Mouse (Mus musculus) embryo, embryonic 11 days (tissue): Measurements from ENCODE around the gene Spns3.
A peak's percentile ranks its signal among the peaks of the same experiment; 100 is the strongest.

Source experiments
- DNase-seq: peaks from one replicate; pipeline ENCODE4 v3.0.0-alpha.2; 2015

The Spns3 gene

DNA sequence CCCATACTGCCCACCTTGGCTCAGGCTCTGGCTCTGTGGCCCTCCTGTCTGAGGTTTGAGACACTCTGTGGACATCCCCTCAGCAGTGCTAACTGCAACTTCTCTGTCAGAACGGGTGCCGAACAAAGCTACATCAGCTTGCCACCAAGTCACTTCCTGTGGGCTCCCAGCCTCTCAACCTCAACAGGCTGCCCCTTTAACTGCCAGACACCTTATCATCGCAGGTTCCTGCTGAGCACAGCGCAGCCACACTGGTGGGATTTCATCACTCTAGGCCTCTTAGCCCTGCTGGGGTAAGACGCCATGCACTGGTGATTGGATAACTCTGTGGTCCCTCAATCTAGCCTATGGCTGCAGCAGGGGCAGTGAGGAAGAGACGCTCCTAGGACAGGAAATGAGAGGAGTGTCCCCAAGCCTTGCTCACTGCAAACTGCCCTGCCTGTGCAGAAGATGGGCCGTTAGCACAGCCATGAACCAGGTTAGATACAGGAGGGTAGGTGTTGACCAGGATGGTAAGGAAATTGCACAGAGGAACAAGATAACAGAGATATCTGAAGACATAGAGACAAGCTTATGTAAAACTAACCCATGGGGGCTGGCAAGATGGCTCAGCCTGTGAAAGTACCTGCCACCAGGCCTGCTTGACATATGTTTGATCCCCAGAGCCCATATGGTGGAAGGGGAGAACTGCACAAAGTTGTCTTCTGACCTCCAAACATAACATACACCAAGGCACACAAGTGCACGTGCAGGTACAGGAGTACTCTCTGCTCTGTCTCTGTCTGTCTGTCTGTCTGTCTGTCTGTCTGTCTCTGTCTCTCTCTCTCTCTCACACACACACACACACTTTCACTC, at the start of gene Spns3:
Spns3 (minus strand) TSS at position 373 of the 855 bp plus-strand sequence.
- DNase-seq: no peak

DNA sequence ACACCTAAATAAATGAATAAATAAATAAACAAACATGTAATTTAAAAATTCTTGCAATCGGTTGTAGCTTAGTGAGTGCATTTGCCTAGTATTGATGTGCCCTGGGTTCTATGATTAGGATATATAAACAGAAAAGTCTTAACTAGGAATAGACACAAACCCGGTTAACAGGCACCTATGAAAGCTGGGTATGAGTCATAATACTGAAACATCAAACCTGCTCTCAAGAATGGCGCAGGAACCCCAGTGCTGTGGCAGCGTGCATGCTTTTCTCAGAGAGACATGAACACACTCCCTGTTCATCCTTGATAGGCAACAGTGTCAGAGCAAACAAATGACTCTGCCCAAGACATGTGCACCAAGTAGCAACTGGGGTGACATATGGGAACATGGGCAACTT, 47.5 kb upstream of the Spns3 start:
- no peak for DNase-seq

DNA sequence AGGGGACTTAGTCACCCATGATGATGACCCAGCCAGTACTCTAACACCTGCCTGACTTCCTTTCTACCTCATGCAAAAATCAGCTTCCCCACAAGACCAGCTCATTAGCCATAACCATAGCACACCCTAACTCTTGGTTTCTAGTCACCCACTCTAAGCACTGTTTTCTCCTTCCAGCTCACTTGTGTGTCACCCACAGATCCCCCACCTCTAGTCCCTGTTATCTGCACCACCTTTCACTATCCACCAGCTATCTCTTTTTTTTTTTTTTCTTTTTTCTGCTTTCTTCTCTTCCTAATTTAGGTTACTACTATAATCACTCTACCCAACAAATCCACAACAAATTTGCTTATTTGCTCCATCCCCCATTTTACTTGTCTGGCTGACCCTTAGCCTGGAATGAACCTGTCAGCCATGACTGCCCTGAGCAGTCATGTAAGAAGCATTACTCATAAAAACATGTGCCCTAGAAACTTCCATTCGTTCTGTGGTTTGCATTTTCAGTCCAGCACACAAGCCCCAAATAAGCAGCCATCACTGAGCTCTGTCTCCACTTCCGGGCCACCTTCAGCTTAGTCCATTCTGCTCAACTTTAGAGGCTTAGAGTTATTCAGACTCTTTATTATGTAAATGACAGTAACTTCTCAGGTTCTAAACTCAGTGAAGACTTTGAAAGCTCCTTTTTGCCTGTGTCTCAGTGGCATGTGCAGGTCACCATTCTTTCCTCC, 44.9 kb upstream of the Spns3 start:
- DNase-seq: no peak

DNA sequence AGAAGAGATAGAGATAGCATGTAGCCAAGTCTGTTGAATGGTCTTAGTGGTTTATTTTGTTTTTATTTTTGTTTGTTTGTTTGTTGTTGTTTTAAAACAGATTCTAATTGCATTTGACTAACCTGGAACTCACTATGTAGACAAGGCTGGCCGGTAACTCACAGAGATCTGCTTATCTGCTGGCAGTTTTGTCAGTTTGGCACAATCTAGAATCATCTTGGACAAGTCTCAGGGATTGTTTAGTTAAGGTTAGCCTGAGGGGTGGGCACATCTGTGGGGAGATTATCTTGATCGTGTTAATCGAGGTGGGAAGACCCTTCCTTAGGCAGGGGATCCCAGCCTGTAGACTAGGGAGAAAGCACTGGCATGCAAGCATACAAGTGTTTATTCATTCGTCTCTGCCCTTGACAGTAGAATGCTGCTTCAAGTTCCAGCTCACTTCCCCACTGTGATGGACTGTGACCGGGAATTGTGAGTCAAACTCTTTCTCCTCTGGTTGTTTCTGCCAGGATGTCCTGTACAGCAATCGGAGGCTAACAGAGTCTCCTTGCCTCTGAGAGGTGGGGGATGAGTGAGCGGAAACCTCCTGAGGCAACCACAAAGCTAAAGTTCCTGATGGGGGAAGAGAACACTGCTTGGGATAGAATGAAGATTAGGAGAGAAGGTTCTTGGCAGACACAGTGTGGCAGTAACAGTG, 37.4 kb upstream of the Spns3 start:
- no peak for DNase-seq

DNA sequence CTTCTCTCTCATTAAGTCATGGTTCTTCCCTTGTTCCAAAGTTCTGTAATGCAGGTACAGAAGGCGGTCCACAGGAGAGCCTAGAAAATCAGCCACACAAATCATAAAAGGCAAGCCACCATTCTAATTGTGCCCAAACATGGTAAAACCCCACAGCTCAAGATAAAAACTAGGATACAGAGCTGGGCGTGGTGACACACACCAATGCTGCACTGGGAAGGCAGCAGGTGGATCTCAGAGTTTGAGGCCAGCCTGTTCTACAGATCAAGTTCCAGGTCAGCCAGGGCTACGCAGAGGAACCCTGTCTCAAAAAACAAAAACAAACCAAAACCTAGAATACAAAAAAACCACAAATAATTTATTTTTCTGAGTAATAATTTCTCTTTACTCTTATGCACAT, 36.3 kb upstream of the Spns3 start:
- DNase-seq: no peak

DNA sequence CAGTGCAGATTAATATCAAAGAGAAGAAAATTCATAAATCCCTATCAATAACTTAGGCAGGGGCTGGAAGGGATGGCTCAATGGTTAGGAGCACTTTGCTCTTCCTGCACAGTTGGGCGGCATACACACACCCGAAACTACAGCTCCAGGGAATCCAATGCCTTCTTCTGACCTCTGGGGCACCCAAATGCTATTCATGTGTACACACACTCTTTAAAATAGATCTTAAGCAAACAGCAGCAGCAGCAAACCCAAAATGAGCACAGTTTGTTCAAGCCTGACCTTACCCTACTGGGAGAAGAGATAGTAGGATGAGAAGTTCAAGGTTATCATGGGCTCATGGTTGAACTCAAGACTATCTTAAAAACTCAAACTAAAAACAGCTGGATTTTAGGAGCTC, 32.8 kb upstream of the Spns3 start:
- DNase-seq: no peak

DNA sequence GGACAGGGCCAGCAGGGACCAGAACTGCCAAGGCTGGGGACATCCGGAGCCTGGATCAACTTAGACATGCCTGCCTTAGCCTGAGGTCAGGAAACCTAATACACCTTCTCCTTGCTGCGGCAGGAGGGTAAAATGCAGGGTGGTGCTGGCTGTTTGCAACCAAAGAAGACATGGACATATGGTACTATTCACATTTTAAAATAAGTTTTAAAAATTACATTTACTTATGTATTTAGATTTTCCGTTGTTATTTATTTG, 32.1 kb upstream of the Spns3 start:
- DNase-seq: no peak

DNA sequence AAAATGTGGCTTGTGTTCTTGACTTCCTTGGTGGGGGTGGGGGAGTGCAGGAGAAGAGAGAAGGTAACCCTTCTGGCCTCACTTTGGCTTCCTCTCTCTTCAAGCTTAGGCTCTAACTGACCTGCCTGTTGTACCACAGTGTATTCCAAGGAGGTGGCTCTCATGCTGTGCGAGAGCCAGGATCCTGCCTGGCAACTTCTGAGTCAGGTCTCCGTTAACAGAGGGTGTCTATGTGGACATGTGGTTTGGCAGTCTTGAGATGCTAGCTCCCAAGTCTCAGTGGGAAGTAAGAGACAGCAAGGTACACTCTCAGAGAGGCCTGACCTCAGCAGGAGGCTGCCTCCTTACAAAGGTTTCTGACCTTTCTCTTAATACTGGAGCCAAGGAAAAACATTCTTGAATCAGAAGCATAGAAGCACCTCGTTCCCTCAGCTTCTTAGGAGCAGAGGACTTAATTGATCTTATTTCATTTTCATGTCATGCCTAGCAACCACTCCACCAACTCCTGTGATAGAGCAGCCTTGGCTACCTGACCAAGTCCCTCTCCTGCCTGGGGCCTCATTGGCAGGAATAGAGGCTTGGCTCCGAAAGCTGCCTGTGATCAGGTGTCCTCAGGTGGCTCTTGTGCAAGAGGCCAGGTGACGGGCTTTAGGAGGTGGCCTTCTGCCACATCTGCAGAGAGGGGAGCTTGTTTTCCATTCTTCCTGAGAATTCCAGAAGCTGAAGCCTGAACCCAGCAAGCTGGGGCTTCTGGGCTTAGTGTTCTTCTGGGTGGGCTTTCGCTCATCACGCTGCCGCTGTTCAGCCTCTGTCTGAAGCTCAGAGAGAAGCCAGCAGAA, 31.5 kb upstream of the Spns3 start:
- no peak for DNase-seq

DNA sequence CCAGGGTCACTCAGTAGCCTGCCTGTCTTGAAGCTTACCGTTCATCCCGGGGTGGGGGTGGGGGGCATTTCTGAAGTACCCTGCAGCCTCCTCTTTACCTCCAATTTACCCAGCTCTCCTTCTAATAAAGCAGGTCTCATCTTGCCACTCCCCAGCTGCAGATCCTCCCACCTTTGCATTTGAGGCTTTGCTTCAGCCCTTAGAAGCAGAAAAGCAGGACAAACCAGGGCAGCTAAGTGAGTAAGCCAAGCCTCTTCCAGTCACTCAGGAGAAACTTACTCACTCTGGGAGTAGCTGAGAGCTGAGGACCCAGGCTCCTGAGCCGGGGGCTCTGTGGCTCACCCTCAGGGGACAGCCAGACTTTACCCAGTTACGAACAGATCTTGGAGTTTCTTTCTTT, 28.2 kb upstream of the Spns3 start:
- no peak for DNase-seq

DNA sequence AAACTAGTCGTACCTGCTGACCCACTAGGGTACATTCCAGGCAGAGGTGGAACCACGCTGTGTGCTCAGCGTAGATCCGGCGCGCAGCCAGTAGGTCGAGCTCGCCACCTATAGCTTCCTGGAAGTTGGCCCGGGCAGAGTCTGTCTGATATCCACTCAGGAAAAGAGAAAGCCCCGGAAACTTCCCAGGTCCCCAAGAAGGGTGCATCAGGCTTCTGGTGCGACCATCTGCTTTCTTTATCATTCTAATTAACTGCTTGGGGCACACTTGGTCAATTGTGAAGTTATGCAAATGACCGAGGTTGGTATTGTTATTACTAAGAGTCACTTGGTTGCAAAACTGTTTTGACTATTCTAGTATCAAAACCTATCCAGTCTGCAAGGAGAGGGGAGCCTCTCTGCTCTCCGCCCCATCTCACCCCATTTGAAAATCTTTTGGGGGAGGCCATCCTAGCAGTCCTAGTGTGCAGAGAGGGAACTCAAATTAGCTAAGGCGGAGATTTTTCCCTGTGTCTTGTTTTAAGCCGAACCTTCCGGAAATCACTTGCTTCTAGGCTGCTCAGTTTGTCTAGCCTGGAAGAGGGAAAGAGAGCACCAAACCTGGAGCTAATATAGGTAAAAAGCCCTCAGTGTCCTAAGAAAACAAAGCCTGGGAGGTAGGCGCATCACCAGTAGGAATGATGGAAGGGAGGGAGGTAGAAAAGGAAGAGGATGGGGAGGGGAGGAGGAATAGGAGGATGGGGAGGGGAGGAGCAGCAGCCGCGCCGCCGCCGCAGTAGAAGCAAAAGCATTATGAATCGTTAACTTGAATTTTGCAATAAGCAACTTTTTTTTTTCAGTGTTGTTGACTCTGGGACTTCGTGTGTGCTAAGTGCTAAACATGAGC, 26.4 kb upstream of the Spns3 start:
- peak; percentile 55 for DNase-seq

DNA sequence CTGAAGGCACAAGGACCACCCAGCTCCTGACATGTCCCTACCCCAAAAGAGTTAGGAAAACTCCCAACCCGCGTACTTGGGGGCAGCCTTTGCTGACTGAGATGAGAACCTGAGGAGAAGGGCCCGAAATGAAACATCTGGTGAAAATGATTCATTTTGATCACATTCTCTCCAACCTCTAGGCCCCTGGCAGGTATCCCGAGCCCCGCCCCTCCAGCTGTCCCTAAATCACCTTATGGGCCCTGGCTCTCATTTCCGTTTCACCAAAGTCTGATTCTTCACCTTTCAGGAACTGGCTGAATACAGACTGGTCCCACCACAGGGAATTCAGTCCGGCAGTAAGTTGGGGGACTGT, 25.8 kb upstream of the Spns3 start:
- no peak for DNase-seq

DNA sequence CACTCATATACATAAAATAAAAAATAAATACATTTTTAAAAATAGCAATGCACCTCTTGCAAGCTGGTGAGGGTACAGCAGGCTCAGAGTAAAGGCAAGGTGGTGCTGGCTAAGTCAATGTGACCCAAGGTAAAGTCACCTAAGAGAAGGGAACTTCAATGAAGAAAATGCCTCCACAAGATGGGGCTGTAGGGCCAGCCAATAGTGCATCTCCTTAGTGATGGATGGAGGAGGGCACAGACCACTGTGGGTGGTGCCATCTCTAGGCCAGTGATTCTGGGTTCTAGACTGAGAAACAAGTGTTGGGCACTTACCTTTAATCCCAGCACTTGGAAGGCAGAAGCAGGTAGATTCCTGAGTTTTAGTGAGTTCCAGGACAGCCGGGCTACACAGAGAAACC, 23.5 kb upstream of the Spns3 start:
- DNase-seq: peak; percentile 49

DNA sequence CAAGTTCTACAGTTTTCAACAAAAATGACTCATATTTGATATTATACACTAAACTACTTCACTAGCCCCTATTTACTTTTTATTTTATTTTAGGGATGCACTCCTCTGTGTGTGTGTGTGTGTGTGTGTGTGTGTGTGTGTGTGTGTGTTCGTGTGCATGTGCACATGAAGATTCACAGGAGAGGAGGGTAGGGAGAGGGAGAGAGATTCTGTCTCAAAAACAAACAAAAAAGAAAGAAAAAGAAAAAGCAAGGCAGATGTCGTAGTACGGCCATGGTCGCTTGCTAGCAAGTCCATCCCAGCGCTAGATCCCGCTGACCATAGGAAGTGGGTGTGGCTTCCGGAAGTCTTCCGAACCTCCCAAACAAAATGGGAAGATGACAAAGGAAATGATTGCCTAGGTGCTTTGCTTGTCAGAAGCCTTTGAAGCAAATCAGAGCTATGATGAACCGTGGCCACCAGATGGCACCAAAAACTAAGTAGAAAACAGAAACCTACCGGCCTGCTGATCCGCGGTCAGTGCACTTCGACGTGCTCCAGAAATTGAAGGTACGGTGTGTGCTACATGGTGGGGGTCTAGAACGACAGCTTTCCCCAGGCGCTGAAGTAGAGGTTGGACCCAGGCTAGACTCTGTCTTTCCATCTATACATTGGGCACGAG, 20.1 kb upstream of the Spns3 start:
- peak; percentile 89 for DNase-seq

DNA sequence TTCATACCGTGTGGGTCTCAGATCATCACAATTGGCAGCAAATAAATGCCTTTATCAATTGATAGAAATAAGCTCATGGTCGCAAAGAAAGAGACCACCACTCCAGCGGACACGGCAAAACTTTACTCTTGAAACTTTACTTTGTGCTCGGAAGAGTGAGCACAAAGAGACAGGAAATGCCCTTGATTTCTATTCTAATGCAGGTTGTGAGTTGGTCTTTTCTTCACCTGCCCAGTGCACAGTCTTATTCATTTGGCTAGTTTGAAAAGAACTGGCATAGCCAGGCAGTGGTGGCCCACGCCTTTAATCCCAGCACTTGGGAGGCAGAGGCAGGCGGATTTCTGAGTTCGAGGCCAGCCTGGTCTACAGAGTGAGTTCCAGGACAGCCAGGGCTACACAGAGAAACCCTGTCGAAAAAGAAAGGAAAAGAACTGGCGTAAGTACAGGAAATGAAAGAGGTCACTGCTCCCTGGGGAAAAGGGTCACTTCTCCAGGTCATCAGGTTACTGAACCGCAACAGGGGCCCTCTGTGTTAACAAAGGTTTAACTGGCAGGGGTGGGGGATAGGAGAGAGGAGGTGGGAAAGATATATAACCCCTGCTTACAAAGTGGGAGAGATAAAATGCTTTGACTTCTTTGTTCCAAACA, 19.5 kb upstream of the Spns3 start:
- no peak for DNase-seq

DNA sequence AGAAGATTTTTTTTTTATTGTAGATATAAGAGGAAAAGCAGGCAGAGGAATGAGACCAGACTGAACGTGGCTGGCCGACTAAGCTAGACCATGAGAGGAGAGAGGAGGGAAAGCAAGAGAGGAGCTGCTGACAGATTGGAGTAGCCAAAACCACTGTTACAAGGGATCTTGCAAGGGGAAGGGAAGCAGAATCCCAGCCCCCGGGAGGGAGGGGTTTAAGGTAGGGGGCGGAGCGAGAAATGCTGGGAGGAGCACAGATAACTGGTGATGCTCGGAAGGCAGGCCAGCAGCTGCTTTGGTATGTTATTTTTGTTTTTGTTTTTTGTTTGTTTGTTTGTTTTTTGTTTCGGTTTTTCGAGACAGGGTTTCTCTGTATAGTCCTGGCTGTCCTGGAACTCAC, 18.7 kb upstream of the Spns3 start:
- DNase-seq: peak; percentile 18

DNA sequence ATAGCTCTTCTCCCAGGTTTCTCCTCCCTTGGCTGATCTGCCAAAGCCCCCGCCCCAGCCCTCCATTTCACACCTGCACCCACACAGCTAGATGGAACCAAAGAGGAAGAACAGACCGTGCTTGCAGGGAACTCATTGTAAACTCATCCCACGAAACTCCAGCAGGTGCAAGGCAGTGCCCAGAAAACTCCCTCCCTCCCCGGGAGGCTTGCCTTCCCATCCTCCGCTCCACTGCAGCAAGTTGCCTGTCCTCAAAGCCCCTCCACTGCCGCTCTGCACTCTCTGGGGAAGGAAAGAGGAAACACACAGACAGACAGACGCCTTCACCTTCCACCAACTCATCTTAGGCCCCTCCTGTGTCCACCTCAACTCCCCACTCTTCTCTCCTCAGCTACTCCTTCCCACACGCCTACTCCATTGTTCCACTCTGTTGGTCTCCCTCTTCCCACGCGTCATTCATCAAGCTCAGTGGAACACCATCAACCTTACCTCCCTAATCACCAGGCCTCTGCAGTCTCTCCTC, 16.6 kb upstream of the Spns3 start:
- no peak for DNase-seq

DNA sequence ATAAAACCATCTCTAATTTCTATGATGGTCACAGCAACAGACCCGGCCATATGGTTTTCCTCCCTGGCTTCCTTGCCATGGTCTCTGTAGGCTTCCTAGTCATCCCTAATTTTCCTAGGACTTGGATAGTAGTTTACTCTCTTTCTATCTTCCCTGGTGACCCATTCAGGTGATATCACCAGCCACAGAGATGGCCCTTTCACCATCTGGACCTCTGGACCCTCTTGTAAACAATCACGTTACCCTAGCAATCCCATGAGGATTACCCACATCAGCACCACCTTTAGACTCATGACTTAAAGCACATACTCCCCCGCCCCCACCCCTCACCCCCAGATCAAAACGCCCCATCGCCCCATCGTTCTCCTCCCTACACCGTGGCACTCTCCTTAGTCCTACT, 16.0 kb upstream of the Spns3 start:
- no peak for DNase-seq

DNA sequence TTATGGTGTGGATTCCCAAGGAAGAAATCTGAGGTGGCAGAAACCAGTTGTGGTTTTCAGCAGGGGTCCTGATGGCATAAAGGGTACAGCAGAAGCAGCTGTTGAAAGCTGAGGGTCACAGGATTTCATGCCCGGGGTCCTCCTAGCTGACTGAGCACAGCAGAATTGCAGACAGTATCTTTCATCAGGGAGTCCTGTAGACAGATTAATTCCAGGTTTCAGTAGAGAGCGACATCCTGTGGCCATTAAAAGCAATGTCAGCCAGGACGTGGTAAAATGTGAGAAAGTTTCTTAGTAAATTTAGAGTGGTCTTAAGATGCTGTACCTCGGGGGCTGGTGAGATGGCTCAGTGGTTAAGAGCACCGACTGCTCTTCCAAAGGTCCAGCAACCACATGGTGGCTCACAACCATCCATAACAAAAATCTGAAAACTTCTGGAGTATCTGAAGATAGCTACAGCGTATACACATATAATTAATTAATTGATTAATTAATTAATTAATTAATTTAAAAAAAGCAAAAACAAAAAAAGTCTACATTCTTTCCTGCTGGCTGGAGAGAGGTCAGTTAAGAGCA, 14.0 kb upstream of the Spns3 start:
- peak; percentile 71 for DNase-seq

DNA sequence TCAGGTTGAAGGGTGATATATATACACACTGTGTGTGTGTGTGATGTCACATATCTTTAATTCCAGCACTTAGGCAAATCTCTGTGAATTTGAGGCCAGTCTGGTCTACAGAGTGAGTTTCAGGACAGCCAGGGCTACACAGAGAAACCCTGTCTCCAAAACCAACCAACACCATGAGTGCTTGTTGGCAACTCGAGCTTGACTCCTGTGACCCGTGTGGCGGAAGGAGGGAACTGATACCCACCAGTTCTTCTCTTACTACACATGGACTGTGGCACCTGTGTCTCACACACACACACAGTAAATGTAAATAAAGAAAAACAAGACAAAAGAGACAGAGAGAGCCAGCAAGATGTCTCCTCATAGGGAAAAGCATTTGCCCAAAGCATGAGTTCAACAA, 10.4 kb upstream of the Spns3 start:
- no peak for DNase-seq

DNA sequence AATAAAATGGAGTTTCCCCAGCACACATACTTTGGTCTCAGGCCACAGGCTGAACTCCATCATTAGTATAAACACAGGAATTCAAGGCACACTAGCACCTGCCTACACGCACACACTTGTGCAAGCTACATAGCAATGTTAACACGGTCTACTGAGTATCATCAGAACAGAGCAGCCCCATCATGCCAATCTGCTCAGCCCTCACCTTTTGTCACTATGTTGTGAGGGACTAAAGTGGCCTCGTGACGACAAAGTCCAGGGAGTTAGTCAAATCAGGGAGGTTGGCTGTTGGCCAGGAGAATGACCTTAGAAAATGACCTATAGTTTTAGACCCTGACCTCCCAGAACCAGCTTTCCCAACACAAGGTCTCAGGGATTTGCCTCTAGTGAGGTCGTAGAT, 7.8 kb upstream of the Spns3 start:
- no peak for DNase-seq

DNA sequence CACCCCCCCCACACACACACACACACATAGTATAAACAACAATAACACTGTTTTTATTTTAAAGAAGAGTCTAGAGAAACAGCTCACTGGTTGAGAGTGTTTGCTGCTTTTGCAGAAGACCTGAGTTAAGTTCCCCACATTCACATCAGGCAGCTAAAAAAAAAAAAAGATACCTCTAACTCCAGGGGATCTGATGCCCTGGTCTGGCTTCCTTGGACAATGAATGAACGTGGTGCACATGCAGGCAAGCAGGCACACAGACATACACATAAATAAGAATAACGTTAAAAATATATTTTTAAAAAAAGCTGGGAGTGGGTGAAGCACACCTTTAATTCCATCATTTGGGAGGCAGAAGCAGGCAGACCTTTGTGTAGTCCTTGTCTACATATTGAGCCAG, 6.6 kb upstream of the Spns3 start:
- no peak for DNase-seq
